Mouse (Mus musculus): ENCODE measurements around the gene Cish.
A peak's percentile ranks its signal among the peaks of the same experiment; 100 is the strongest.

Gene Cish

DNA sequence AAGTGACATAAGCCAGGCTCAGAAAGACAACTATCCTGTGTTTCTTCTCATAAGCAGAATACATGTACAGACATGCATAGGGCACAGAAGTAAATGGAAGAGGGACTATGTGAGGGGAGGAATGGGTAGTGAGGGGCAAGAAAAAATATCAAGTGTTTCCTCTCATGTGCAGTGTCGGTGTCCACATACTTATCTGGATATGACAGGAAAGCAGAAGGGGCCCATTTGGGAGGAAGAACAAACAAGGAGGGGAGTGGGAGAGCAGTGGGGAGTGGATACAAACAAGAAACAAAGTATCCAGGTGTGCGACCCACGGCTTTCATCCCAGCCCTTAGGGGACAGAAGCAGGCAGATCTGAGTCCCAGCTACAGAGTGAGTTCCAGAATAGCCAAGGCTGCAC is 18.1 kb downstream of the Cish start:
- no peak for DNase-seq (ENCODE audit: low read depth, low spot score)

GRCm38 (mm10) chr9:107315791-107316190 is 20.0 kb downstream of the Cish start:
- DNase-seq (ENCODE audit: low read depth, low spot score), result no peak

- no peak for DNase-seq (ENCODE audit: low read depth, low spot score)
These were observed 26.7 kb downstream of the Cish start for GRCm38 (mm10) chr9:107322461-107323050.

- DNase-seq (ENCODE audit: low read depth, low spot score), result peak; percentile 96
These were observed 27.7 kb downstream of the Cish start for GRCm38 (mm10) chr9:107323558-107323957.

GRCm38 (mm10) chr9:107324799-107325561 is 29.2 kb downstream of the Cish start:
- peak; percentile 81 for DNase-seq (ENCODE audit: low read depth, low spot score)

DNA sequence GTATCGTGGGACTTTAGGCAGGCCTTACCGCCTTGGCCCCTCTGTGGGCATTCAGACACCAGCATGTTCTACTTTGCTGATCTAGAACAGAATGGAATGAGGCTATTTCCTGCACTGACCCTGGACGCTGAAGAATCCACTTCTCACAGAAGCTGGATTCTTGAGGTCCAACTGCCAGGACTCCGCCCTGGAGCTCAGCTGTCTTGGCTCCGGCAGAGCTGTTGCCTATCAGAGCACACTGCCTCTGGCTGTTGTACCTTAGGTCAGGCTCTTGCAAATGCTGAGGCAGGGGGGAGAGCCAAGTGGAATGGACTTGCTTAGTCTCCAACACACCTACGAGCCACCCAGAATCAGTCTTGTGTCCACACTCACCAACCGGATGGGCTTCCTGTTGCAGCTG is 30.1 kb downstream of the Cish start:
- peak; percentile 81 for DNase-seq (ENCODE audit: low read depth, low spot score)

GRCm38 (mm10) chr9:107327879-107328620 is 32.2 kb downstream of the Cish start:
- DNase-seq (ENCODE audit: low read depth, low spot score), result no peak

DNA sequence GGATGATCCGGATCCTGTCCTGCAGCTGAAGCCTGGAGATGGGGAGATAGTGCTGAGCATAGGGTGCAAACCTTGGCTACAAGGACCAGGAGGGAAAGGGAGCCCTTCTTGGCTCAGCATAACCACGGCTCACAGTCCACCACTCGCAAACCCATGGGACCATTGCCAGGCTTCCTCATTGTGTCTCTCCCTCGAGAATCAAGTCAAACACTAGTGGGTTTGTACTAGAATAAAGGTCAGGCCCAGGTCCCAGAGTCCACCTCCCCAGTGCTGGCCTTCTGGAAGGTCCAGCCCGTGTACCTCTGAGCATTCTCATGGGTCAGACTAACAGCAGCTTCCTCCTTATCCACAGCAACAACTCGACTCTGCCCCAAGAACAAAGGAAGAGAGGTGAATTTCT is 35.0 kb downstream of the Cish start:
- DNase-seq (ENCODE audit: low read depth, low spot score), result no peak

DNA sequence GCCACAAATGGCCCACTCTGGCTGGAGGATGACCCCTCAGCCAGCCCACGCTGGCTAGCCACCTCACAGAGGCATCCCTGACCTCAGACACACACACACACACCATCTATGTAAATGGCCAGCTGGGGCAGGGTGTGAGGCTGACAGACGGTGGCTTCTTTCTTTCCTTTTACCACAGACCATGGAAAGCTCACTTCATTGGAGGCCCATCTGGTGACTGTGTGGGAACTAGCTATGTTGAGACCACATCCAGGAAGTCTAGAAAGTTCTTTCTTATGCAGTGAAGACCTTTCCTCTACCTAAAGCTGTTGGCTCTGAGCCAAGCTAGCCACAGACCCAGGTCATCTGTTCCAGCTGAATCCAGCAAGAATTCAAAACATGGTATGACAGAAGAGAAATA is 37.9 kb downstream of the Cish start:
- no peak for DNase-seq (ENCODE audit: low read depth, low spot score)

DNA sequence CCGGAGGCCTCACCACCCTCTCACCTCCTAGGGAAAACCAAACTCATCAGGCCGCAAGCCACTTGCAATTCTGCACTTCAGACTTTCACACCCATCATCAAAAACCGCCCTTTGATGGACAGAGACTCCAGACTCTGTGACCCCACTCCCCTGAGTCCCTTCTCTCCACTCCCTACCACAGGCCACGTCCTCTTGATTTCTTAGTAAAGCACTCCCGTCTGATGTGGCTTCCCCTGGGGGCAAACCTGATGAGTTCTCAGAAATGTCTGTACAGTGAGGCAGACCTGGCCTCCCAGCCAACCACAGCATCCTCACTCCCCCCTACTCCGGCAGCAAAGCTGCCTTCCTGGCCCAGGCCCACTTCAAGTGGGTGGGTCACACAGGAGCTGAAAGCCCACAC is 38.5 kb downstream of the Cish start:
- no peak for DNase-seq (ENCODE audit: low read depth, low spot score)

DNA sequence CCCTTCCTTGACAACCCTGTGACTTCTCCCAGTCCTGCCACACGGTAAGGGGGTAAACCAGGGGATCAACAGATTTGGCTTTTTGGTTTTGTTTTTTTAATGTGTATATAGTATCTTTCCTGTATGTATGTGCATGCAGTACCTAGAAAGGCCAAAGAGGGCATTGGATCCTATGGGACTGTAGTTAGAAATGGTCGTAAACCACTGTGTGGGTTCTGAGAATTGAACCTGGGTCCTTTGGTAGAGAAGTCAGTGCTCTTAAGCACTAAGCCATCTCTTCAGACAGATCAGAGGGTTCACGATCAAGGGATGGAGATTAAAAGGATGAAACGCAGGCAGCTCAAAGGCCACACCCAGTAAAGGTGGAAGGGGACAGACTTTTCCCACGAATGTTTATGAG is 39.2 kb downstream of the Cish start:
- DNase-seq (ENCODE audit: low read depth, low spot score), result no peak

DNA sequence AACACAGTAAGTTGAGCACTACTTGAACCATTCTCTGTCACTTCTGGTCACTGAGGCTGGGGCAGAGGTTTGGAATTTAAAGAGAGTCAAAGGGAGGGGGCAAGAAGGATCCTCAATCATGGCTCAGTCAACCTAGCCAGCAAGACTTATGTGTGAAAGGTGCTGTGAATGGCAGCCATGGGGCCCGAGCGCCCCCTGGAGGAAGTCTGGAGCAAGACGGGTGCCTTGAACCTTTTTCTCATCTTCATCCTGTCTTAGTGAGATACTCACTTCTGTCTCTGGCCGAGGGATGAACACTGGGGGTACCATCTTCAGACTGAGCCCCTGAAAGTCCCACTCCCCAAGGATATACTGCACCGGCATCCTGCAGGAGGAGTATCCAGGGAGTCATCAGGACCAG is 40.1 kb downstream of the Cish start:
- peak; percentile 66 for DNase-seq (ENCODE audit: low read depth, low spot score)

DNA sequence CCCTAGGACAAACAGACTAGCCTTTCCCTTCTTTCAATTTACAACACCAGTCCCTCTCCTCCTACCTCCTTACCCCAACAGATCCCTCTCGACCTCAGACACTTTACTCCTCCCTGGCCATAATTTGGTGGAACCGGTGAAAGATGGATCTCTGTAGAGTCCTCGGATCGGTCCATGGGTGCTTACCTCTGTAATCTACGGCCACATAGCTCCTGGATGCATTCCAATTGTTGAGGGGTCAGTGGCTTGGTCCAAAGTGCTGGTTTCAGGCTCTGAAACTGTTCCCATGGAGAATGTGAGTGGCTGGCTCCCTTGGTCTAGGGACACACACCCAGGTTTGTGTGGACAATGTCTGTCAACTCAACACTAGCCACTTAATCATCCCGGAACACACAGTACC is 40.6 kb downstream of the Cish start:
- DNase-seq (ENCODE audit: low read depth, low spot score), result no peak

DNA sequence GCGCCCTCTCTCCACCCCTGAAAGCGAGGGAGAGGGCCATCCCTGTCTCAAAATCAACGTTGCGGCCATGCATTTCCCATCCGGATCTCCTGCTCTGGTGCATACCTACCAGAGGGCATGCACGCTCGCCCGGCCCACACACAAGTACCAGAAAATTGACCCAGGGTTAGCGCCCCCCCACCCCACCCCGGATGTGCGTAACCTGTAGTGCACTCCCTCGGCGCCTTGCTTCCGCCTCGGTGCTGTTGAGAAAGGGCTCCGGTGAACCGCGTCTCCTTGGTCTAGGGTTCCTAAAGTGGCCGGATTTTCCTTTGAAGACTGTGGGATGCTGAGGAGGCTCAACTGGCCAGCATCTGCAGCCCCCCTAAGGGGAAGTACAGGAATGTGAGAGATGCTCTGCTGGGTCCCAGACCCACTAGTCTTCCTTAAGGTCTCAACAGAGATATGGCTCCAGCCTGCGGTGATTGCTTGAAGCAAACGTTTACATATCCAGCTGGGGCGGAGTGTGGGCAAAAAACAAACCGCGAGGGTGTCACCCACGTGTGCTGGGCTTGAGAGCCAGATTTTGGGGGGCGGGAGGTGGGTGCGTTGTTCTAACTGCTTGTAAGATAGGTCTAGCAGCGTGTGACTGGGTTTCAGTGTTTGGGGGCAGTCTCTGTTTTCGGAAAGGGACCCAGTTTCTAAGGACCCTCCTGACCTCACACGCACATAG is 42.5 kb downstream of the Cish start, which contains the start of gene Hemk1:
Gene Hemk1 (minus strand): TSS at position 179 of the 712 bp plus-strand sequence.
- DNase-seq (ENCODE audit: low read depth, low spot score), result peak; percentile 82

GRCm38 (mm10) chr9:107340267-107340859 is 44.5 kb downstream of the Cish start, which contains the start of gene 6430571L13Rik:
Gene 6430571L13Rik (plus strand): TSS chr9:107340602.
- peak; percentile 96 for DNase-seq (ENCODE audit: low read depth, low spot score)

GRCm38 (mm10) chr9:107340911-107341645 is 45.3 kb downstream of the Cish start:
- DNase-seq (ENCODE audit: low read depth, low spot score), result peak; percentile 76

DNA sequence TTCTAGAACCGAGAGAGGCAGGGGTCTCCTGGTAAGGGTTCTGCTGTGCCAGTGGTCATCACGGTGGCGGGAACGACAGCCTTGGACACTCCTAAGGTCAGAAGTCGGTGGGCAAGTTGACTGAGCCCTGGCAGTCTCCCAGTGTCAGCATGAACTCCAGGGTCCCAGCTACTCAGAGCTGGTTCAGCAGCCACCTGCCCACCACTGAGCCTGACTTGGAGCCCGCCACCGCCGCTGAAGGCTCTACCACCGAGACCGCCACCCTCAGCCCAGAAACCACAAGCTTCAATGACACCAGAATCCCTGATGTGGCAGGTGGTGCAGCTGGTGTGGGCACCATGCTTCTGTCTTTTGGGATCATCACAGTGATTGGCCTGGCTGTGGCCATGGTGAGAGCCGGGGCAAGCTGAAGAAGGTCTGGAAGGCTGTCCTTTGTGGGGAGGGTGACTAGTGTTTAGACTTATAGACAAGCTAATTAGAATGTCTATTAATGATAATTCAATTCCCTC is 46.4 kb downstream of the Cish start:
- no peak for DNase-seq (ENCODE audit: low read depth, low spot score)

GRCm38 (mm10) chr9:107343146-107343943 is 47.5 kb downstream of the Cish start:
- DNase-seq (ENCODE audit: low read depth, low spot score), result peak; percentile 77

DNA sequence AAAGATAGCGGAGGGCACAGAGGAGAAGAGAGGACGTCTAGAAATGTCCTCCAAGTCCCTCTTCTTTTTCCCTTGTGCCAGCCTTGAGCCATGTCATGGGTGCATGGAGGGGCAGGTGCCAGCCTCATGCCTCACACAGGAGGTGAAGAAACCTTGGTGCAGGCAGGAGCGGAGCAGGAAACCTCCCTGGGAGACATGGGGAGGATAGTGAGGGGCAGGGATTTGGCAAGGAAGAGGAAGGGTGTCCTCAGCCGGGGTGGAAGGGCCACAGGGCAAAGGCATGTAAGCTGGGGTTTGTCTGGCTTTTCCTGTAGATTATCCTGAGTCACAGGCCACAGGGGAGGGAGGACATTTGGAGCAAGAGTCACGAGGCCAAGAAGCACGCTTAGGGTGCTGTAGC is 48.2 kb downstream of the Cish start:
- no peak for DNase-seq (ENCODE audit: low read depth, low spot score)

DNA sequence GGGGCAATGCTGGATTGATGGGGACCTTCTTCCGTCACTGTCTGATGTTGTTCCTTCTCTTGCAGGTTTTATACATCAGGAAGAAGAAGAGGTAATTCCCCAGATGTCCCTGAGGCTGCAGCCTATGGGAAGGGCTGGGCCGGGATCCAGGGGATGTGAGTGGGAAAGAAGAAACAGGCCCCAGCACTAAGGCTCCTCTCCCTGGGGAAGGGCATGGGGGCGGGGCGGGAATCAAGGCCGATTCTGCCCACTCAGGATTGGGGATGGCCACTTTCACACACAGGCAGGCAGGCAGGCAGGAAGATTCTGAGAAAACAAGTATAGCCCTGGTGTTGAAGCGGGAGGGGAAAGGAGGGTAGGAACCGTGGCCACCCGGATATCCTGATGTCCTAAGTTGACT is 50.3 kb downstream of the Cish start:
- no peak for DNase-seq (ENCODE audit: low read depth, low spot score)

Data from skeletal muscle tissue, adult 2 months (tissue).